Mouse (Mus musculus) ZHBTc4 (cell line): ENCODE measurements around the gene Pus7l.

Experiments
- DNase-seq: peaks from one replicate; pipeline ENCODE4 v3.0.0-alpha.2; 2011; ENCODE audit warnings: low read depth, low spot score

The Pus7l gene

GRCm38 (mm10) chr15:94543409-94544051 is at the start of gene Pus7l, which contains the start of gene Irak4:
Pus7l (minus strand) TSS chr15:94543547.
Irak4 (plus strand) TSS chr15:94543643.
- DNase-seq = peak; percentile 97

- DNase-seq = no peak
Observed at GRCm38 (mm10) chr15:94591356-94591755, 48.0 kb upstream of the Pus7l start.

DNA sequence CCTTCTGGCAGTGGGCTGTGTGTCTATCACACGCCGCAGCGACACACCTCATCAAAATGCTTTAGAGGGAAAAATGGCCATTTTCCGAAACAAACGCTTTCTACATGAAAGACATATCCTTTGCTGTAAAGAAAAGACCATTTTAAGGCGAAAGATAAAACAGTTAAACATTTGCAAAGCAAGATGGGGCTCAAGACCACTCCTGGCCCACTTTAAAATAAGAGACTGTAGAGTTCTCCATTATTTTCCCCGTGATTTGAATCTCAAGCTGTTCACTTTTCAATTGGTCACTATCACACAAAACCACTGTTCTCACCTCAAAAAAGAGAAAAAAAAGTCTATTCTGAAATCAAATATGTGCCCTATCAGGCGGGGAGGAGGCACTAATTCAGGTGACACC is 46.7 kb upstream of the Pus7l start:
- no peak for DNase-seq

DNA sequence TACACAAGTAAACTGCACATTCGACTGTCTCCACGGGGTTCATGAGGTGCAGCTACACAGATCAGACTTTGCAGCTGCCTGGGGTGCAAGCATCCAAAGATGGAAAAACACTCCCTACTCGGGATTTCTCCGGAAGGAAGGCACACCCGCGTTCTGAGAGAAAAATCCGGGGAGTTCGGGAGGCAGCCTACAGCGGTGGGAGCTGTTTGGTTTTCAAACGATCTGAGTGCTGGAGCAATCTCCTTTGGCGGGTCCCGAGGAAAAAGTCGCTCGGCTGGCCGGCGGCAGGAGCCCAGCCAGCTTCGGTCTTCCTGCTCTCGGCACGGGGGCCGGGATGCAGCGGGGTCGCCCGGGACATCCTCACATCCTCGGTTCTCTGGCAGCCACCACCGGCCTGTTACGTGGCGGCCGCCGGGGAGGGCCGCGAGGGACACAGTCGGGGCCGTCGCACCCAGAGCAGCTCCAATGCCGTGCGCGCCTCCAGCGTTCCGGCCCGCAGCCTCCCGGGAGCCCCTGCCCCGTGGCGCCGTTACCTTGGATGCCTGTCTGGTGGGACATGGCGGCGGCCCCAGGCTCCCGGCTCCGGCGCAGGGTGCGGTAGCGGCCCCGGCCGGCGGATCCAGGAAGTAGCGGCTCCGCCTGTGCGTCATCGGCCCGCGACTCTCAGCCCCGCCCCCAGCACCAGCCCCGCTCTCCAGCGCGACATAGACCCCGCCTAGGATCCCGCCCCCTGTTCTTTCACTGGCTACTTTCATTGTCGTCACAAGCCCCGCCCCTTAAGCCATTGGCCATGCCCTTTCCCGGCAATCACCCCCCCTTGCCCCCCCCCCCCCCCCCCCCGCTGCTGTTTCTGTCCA is 46.1 kb upstream of the Pus7l start, which contains the start of gene Twf1:
Twf1 (minus strand) TSS at position 671 of the 857 bp plus-strand sequence.
- peak; percentile 97 for DNase-seq

DNA sequence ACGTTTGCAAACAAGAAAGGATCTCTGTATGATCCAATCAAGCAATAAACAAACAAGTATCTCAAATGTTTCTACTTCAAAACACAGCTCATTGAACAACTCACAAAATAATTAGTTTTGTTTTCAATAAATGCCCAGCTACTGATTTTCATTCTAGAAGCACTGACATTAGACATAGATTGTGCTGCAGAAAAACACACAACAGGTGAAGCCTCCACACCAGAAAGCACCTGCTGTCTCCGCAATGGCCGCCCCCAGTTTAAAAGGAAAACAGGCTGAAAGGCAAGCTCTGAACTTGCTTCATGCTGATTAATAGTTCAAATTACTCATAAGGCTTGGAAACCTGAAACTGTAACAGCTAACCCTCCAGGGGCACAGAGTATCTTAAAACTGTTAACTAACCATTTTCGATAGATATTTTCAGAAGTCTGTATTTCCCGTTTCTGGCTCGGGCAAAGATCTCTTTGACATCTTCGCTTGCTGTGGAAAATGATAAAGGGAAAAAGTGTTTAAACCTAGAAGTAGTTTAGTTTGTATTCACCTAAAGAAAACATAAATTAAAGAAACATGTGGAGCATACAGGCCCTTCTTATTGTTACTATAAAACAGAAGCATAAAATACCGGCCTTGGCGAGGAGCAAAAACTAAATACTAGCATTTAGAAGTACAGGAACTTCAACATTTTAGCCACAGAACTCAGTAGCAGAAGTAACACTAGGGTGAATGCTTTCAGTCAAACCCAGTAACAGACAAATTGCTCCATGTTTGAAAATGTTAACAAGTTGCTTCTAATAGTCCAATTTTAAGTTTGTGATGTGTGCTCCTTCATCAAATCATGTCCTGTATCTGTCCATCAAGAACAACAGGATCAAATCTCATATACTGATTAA is 44.7 kb upstream of the Pus7l start:
- no peak for DNase-seq

GRCm38 (mm10) chr15:94584738-94585137 is 41.4 kb upstream of the Pus7l start:
- peak; percentile 64 for DNase-seq

DNA sequence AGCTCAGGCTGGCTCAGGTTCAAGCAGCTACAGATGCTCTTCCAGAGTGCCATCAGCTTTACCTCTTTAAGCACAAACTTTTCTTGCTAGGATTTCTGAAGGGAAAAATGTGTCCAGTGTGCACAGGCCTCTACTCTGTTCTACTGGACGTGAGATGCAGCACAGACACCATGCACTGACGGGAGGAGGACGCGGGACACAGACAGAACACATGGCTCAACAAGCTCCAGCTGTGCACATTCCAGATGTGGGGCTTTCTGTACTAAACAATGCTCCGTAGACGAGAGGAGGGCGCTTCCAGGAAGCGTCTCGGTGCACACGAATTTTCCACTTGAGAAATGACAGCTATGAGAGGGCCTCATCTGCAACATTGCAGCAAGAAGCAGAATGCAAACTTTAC is 39.8 kb upstream of the Pus7l start:
- no peak for DNase-seq

- DNase-seq = peak; percentile 76
Observed at GRCm38 (mm10) chr15:94582000-94582593, 38.8 kb upstream of the Pus7l start.

DNA sequence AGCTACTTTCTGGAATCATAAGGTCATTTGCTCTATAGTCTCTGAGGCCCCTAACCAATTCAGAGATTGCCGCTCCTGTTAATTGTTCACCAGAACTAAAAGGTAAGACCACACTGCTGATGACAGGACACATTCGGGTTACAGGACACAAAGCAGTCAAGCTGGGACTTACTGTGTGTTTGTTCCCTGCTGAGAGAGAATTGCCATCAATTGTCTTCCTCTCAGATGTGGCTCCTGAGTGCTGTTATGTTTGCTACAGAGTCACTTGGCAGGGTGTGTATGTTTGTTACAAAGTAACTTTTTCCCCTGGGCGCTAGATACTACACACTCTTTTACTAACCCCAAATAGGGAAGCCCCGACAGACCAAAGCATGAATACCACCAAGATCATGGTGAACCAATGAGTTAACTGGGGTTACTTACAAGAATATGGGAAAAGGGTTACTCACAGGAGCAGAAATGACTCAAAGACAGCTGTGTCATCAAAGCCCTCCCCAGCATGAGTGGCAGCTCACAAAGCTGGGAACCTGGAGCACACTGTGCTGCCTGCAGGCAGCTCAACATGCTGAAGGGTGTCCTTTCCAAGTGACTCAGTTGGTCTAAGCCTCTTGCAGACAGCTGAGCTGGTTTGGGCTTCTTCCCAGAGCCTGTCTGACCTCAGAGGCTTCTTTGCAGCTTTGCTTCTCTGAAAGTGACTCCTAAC is 31.4 kb upstream of the Pus7l start:
- peak; percentile 76 for DNase-seq

GRCm38 (mm10) chr15:94572746-94573145 is 29.4 kb upstream of the Pus7l start:
- peak; percentile 63 for DNase-seq

- no peak for DNase-seq
Observed at GRCm38 (mm10) chr15:94571501-94571900, 28.2 kb upstream of the Pus7l start.

- DNase-seq = no peak
Observed at GRCm38 (mm10) chr15:94568496-94569182, 25.3 kb upstream of the Pus7l start.

- peak; percentile 93 for DNase-seq
Observed at GRCm38 (mm10) chr15:94565854-94566253, 22.5 kb upstream of the Pus7l start.

GRCm38 (mm10) chr15:94564909-94565308 is 21.6 kb upstream of the Pus7l start:
- DNase-seq = no peak

- no peak for DNase-seq
Observed at GRCm38 (mm10) chr15:94558895-94559656, 15.7 kb upstream of the Pus7l start.

GRCm38 (mm10) chr15:94557442-94557841 is 14.1 kb upstream of the Pus7l start:
- DNase-seq = peak; percentile 91

- DNase-seq = peak; percentile 54
Observed at GRCm38 (mm10) chr15:94553536-94553935, 10.2 kb upstream of the Pus7l start.

DNA sequence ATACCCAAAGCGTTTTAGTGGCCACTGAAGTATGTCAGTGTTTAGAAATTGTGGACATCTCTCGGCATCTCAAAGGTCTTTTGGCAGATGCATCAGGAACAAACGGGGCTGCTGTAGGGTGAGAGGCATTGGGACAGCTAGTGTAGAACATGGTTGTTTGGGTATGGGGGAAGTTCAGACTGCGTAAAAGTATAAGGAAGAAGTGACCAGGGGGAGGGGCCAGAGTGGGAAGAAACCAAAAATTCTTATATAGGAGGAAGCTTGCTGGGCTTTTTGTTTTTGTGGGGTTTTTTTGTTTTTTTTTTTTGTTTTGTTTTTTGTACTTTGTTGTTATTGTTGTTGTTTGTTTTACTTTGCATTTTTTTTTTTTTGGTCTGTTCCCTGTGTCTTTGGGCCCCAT is 1.5 kb upstream of the Pus7l start:
- DNase-seq = no peak

DNA sequence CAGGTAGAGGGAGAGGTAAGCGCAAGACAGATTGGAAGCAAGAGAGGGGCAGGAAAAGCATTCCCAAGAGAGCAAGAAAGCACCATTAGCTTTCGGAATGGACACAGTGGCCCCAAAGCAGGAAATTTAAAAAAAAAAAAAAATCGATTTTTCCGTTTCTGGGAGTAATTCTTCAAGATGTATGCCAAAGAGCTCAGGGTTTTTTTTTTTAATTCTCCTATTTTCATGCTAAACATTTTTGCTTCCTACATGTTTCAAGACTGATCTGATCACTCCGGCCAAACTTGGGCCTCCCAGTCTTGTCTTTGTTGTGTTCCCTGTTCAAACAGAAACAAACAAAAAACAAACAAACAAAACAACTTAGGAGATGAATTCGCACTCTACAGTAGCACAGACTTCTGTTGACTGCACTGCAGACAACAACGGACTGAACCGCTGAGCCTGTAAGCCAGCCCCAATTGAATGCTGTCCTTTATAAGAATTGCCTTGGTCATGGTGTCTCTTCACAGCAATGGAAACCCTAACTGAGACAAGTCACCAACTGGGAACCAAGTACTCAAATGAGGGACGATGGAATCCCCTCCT is 797 bp upstream of the Pus7l start:
- no peak for DNase-seq
